Mouse (Mus musculus) midbrain, embryonic 15.5 days (tissue): ENCODE measurements at regions not wholly inside any gene's neighbourhood (a gene's known extent, or its start where the extent isn't known, plus 50 kb on each side); places are given as distances from the start of the nearest gene placed in this dataset.

Experiments used
- ATAC-seq: fragments of 200-750 bp; cut with Nextera tagmentation; replicated peaks from 2 replicates; pipeline ENCODE4 v1.8.0; 2017; ENCODE audit warnings: moderate TSS enrichment
- H3K27ac ChIP-seq: fragments of 300-500 bp; sonication (generic); 2 replicates; pipeline ENCODE4 v1.5.1; 2015; ENCODE audit warnings: mild to moderate bottlenecking, inconsistent platforms
- H3K27me3 ChIP-seq: fragments of 300-500 bp; sonication (generic); replicated peaks from 2 replicates; pipeline ENCODE4 v1.6.1; 2015; ENCODE audit warnings: inconsistent platforms
- H3K36me3 ChIP-seq: fragments of 300-500 bp; sonication (generic); replicated peaks from 2 replicates; pipeline ENCODE4 v1.6.1; 2015; ENCODE audit warnings: inconsistent platforms
- H3K4me1 ChIP-seq: fragments of 300-500 bp; sonication (generic); 2 replicates; pipeline ENCODE4 v1.6.1; 2015; ENCODE audit warnings: inconsistent platforms
- H3K4me2 ChIP-seq: fragments of 300-500 bp; sonication (generic); 2 replicates; pipeline ENCODE4 v1.6.1; 2015; ENCODE audit warnings: inconsistent platforms, mild to moderate bottlenecking, moderate library complexity
- H3K4me3 ChIP-seq: fragments of 300-500 bp; sonication (generic); 2 replicates; pipeline ENCODE4 v1.5.1; 2015; ENCODE audit warnings: mild to moderate bottlenecking, inconsistent platforms
- H3K9ac ChIP-seq: fragments of 300-500 bp; sonication (generic); 2 replicates; pipeline ENCODE4 v1.6.1; 2015; ENCODE audit warnings: mild to moderate bottlenecking, inconsistent platforms
- H3K9me3 ChIP-seq: fragments of 300-500 bp; sonication (generic); 2 replicates; pipeline ENCODE4 v1.6.1; 2016; ENCODE audit warnings: inconsistent platforms
- WGBS: fragments of 180-500 bp; shearing (Covaris S2); methylation state at CpG from one replicate; pipeline ENCODE4 v1.1.7; 2015; ENCODE audit warnings: mixed read lengths; 5-methylcytosine and 5-hydroxymethylcytosine counted together

GRCm38 (mm10) chr13:64594376-64594775 is 96.8 kb upstream of the Fam240b start:
- Histone ChIP-seq H3K27ac (no peak overlapping the region), H3K4me1 (no peaks in the 10 kb centered on the region), H3K9me3 (no peaks in the 10 kb centered on the region), H3K9ac (no peak overlapping the region), H3K4me2 (no peak overlapping the region), H3K4me3 (no peak overlapping the region), H3K27me3 (no peaks in the 10 kb centered on the region), H3K36me3 (no peaks in the 10 kb centered on the region)
- 64% methylated on average over 1 of the region's 1 CpGs for WGBS
- ATAC-seq: no peak

- no peak overlapping the region for H3K4me3 ChIP-seq
- no peaks in the 10 kb centered on the region for H3K4me1 ChIP-seq
- no peaks in the 10 kb centered on the region for H3K9me3 ChIP-seq
- no peak overlapping the region for H3K27ac ChIP-seq
- 63% methylated on average over 2 of the region's 2 CpGs for WGBS
- H3K9ac ChIP-seq: no peak overlapping the region
- H3K36me3 ChIP-seq: no peaks in the 10 kb centered on the region
- no peaks in the 10 kb centered on the region for H3K27me3 ChIP-seq
- no peak for ATAC-seq
- H3K4me2 ChIP-seq: no peak overlapping the region
Observed at GRCm38 (mm10) chr13:64573711-64574110, 76.1 kb upstream of the Fam240b start.

DNA sequence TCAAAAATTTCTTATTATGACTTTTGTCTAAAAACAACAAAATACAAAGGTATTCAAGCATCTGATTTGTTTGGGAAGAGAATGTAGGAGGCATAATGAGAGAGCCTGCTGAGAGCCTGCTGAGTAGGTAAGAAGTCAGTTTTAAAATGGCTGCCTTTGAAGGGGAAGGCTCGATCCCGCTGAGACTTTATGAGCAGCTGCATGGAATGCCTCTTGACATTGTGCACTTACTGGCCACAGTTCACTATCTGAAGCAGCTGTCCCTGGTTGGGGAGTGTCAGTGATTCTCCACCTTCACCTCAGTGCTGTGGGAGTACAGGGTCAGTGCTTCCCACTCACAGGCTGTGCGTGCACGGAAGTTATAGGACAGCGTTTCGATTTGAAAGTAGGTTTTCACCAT is 71.3 kb upstream of the Fam240b start:
- Histone ChIP-seq H3K27me3 (no peaks in the 10 kb centered on the region), H3K36me3 (no peaks in the 10 kb centered on the region), H3K27ac (no peak overlapping the region), H3K4me2 (no peak overlapping the region), H3K9me3 (no peaks in the 10 kb centered on the region), H3K9ac (no peak overlapping the region), H3K4me3 (no peak overlapping the region), H3K4me1 (no peaks in the 10 kb centered on the region)
- 0 out of 2 replicates have a peak, but pooled peaks have one; percentile 33 for ATAC-seq
- WGBS: 86% methylated on average over 6 of the region's 6 CpGs

DNA sequence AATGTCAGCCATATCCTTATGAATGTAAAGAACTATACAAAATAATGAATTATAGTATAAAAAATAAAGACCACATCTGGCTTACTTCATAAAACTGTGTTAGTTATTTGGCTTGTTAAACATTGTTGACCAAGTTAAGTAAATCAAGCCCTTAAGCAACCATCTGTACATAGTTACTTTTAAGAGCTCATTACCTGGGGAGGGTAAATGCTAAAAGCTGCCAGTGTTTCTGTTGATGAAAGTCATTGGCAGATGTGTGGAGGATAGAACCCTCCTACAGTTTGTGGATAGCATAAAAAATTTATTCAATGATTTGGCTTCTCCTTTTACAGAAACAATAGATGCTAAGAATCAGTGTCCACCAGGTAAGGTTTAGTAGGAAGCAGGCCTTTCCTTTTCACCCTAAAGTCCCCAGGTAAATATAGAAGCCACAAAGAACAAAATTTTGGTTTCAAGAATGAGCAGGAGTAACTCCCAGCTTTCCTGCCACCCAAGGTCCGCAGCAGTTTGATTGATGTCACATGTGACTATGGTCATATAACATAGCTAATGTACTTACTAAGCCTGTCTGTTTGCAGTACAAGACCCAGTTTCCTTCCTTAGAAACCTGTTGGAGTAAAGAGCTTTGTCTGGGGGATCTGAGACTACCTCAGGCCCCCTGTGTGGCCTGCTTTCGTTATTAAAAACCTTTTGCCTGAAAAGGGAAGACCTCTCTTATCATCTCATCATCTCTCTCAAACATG is 69.5 kb upstream of the Fam240b start:
- H3K9me3 ChIP-seq: no peaks in the 10 kb centered on the region
- 85% methylated on average over 2 of the region's 2 CpGs for WGBS
- H3K9ac ChIP-seq: no peak overlapping the region
- no peaks in the 10 kb centered on the region for H3K36me3 ChIP-seq
- no peak overlapping the region for H3K4me3 ChIP-seq
- H3K4me2 ChIP-seq: no peak overlapping the region
- ATAC-seq: no peak
- no peaks in the 10 kb centered on the region for H3K4me1 ChIP-seq
- H3K27me3 ChIP-seq: no peaks in the 10 kb centered on the region
- H3K27ac ChIP-seq: no peak overlapping the region

DNA sequence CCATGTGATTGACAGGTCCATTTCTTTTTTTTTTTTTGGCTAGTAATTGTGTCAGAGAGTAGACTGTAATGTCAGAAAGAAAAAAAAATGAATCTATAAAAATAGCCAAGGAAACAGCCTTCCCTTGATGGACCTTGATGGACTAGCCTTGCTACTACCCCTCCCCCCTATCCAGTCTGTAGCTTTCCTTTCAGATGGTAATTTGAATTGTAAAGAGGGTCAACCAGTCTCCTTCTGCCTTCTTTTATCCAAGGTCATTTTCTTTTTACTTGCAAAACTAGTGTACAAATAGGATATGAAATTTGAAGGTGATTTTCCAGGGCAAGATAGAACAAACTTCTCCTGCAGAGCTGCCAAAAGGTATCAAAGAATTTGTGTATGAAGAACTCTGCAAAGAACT is 68.2 kb upstream of the Fam240b start:
- Histone ChIP-seq H3K9me3 (no peaks in the 10 kb centered on the region), H3K36me3 (no peaks in the 10 kb centered on the region), H3K4me2 (no peak overlapping the region), H3K9ac (no peak overlapping the region), H3K4me3 (no peak overlapping the region), H3K27me3 (no peaks in the 10 kb centered on the region), H3K27ac (no peak overlapping the region), H3K4me1 (no peaks in the 10 kb centered on the region)
- ATAC-seq: no peak
